Mouse (Mus musculus) retina, adult 2 months (tissue): ENCODE measurements around the gene Gm3012.
"Not testable (repeated sequence)": the region's sequence is repeated elsewhere in the genome, so short reads cannot be mapped to it uniquely, and the experiment has no call there.

Experiments used
- DNase-seq: peaks from one replicate; pipeline ENCODE4 v3.0.0-alpha.2; 2012; ENCODE audit warnings: low read depth, low spot score

Gene Gm3012

DNA sequence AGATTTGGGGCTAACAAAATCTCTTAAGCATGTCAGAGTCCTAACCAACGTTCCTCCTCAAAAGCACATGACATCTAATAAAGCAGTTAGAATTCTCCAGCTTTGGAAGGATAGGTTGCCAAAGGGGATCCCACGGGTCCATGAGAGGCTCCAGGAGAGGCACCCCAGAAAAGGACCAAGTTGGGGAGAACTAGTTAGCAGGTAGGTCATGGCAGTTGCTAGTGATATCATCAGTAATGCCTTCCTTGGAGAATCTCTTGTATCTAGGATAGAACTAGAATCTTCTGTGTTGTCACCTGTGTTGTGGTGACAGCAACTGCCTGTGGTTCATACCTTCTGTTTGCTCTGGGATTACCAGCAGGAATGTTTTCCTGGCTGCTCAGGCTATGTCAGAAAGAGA is at the start of gene Gm3012:
Gene Gm3012, plus strand, starts transcription at position 301 of the 400 bp plus-strand sequence.
- DNase-seq: not testable (repeated sequence)

- DNase-seq: not testable (repeated sequence)
These were observed 17.4 kb downstream of the Gm3012 start, which contains the start of gene Gm3020 for GRCm38 (mm10) chr14:3651730-3652129. TSS of gene Gm3020 (plus strand) at chr14:3652030.

GRCm38 (mm10) chr14:3688483-3688882 is 54.2 kb downstream of the Gm3012 start, which contains the start of gene Gm3043:
TSS of gene Gm3043 (plus strand) at chr14:3688783.
- not testable (repeated sequence) for DNase-seq
